Mouse (Mus musculus) stomach, postnatal 0 days (tissue): ENCODE measurements around the gene Mob3b.

Experiments
- CTCF ChIP-seq: IDR thresholded peaks from 2 replicates; pipeline ENCODE4 v1.5.1; 2016; ENCODE audit warnings: antibody characterized with exemption, low read depth, mild to moderate bottlenecking, moderate library complexity
- EP300 ChIP-seq: optimal IDR thresholded peaks from 2 replicates; pipeline ENCODE3; 2016; ENCODE audit warnings: antibody characterized with exemption

DNA sequence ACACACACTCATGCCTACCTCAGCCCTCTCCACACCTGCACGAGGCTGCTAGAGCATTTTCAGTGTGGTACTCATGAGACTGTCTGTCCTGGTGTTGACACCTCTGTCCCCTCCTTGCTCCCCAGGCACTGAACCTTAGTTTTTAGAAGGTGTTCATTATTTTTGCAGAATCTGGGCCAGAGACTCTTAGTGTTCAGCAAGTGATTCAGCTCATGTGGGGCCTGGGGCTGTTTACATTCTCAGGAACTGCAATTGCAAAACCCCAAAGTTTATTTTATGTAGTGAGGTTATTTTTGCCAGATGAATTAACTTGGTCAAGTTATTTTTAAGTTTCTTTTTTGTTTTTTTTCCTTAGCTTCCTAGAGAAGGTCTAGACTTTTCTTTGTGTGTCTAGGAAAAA is 16.3 kb upstream of the Mob3b start:
- no peak for TF ChIP-seq CTCF
- no peak for TF ChIP-seq EP300
